Mouse (Mus musculus) WW6 (cell line): ENCODE results near the gene Acrv1.
"Not testable (repeated sequence)": the region's sequence is repeated elsewhere in the genome, so short reads cannot be mapped to it uniquely, and the experiment has no call there.

ENCODE experiments used
- DNase-seq: peaks from one replicate; pipeline ENCODE4 v3.0.0-alpha.2; 2013; ENCODE audit warnings: low read depth, low spot score

Gene Acrv1

GRCm38 (mm10) chr9:36692920-36693319 is at the start of gene Acrv1:
Gene Acrv1, plus strand, starts transcription at chr9:36693220.
- no peak for DNase-seq

- DNase-seq, result not testable (repeated sequence)
These were observed 49.7 kb upstream of the Acrv1 start, which contains the start of gene A630095E13Rik for GRCm38 (mm10) chr9:36643276-36643675. Gene A630095E13Rik, minus strand, starts transcription at chr9:36643376.

GRCm38 (mm10) chr9:36681424-36681823 is 11.6 kb upstream of the Acrv1 start:
- no peak for DNase-seq

- DNase-seq, result peak; percentile 4
These were observed 5.7 kb upstream of the Acrv1 start for GRCm38 (mm10) chr9:36687329-36687728.

GRCm38 (mm10) chr9:36694276-36694675 is 1.3 kb downstream of the Acrv1 start:
- no peak for DNase-seq

- DNase-seq, result no peak
These were observed 12.9 kb downstream of the Acrv1 start for GRCm38 (mm10) chr9:36705923-36706322.

GRCm38 (mm10) chr9:36707304-36707703 is 14.3 kb downstream of the Acrv1 start:
- no peak for DNase-seq

- no peak for DNase-seq
These were observed 23.6 kb downstream of the Acrv1 start for GRCm38 (mm10) chr9:36716624-36717023.

GRCm38 (mm10) chr9:36726131-36727033 is 33.4 kb downstream of the Acrv1 start:
- DNase-seq, result peak; percentile 78

- no peak for DNase-seq
These were observed 34.2 kb downstream of the Acrv1 start, which contains the start of gene Chek1 for GRCm38 (mm10) chr9:36727034-36727755. Gene Chek1, minus strand, starts transcription at chr9:36727065.
